Mouse (Mus musculus) thymus, adult 2 months (tissue): Measurements from ENCODE around the gene Katnbl1. TPM values are rescaled to one million over a fixed set of nuclear protein-coding genes. Genes with fewer than 3 reads are reported as not detected.
A peak's percentile ranks its signal among the peaks of the same experiment; 100 is the strongest.

Experiments
- DNase-seq: peaks from one replicate; pipeline ENCODE4 v3.0.0; 2021
- H3K27ac ChIP-seq: fragments of 200-500 bp; 2 replicates; pipeline ENCODE4 v1.5.1; 2012; ENCODE audit warnings: low read length, control low read depth; ENCODE audit not compliant: control insufficient read depth, insufficient read depth
- H3K27me3 ChIP-seq: fragments of 200-500 bp; 2 replicates; pipeline ENCODE4 v1.6.1; 2012; ENCODE audit warnings: mild to moderate bottlenecking, low read length, moderate library complexity, mixed read lengths; ENCODE audit not compliant: control insufficient read depth, insufficient read depth
- H3K36me3 ChIP-seq: fragments of 200-500 bp; 2 replicates; pipeline ENCODE4 v1.6.1; 2012; ENCODE audit warnings: mild to moderate bottlenecking, low read length, moderate library complexity; ENCODE audit not compliant: control insufficient read depth, insufficient read depth
- H3K4me1 ChIP-seq: fragments of 200-500 bp; replicated peaks from 2 replicates; pipeline ENCODE4 v1.6.1; 2012; ENCODE audit warnings: low read length; ENCODE audit not compliant: control insufficient read depth, insufficient read depth
- H3K4me3 ChIP-seq: fragments of 200-500 bp; 2 replicates; pipeline ENCODE4 v1.5.1; 2012; ENCODE audit warnings: mild to moderate bottlenecking, low read length, control low read depth, moderate library complexity; ENCODE audit not compliant: control insufficient read depth, insufficient read depth
- CTCF ChIP-seq: fragments of 200-500 bp; IDR thresholded peaks from 2 replicates; pipeline ENCODE4 v1.5.1; 2012; ENCODE audit warnings: mild to moderate bottlenecking, control low read depth, low read length, moderate library complexity, borderline replicate concordance; ENCODE audit not compliant: control insufficient read depth, poor library complexity, insufficient read depth; ENCODE audit errors: extremely low read depth
- POLR2A ChIP-seq: fragments of 200-500 bp; IDR thresholded peaks from 2 replicates; pipeline ENCODE4 v1.6.1; 2012; ENCODE audit warnings: mild to moderate bottlenecking, low read length, control low read depth, moderate library complexity; ENCODE audit not compliant: control insufficient read depth, poor library complexity, insufficient read depth; ENCODE audit errors: extremely low read depth
- WGBS: fragments of 180-500 bp; shearing (Covaris S2); methylation state at CpG from one replicate; pipeline ENCODE4 v1.1.7; 2018; 5-methylcytosine and 5-hydroxymethylcytosine counted together
- polyA plus RNA-seq: library from polyadenylated mRNA; depleted of rRNA; stranded (reverse); fragments of >200 nt; gene quantifications from 2 replicates; pipeline ENCODE4 v1.2.3, GENCODE M21; 2012; rRNA removed

Gene Katnbl1
- 2.3 and 2.6 TPM in 2 replicates for polyA plus RNA-seq

- under 1% methylated on average over 71 of the region's 72 CpGs for WGBS
- no peaks in the 10 kb centered on the region for H3K36me3 ChIP-seq
- no peak within 1 kb of the TSS for H3K27ac ChIP-seq
- TF ChIP-seq POLR2A, result peak; percentile 60; the same call in 1 of the 2 replicates
- peak; percentile 97 for TF ChIP-seq CTCF
- peak within 1 kb of the TSS; percentile 82 for H3K4me3 ChIP-seq
- H3K4me1 ChIP-seq, result peaks cover 4% of the 10 kb centered on the region; the same call in 1 of the 2 replicates
- H3K27me3 ChIP-seq, result no peaks in the 10 kb centered on the region
- peak; percentile 96 for DNase-seq
Measured at GRCm38 (mm10) chr2:112378973-112379898, at the start of gene Katnbl1. Katnbl1 (plus strand) TSS chr2:112379211.

- Histone ChIP-seq H3K27me3 (no peaks in the 10 kb centered on the region), H3K27ac (no peak overlapping the region), H3K4me3 (no peak overlapping the region), H3K36me3 (peaks cover 39% of the 10 kb centered on the region), H3K4me1 (no peaks in the 10 kb centered on the region)
- DNase-seq, result no peak
- WGBS, result 94% methylated on average over 4 of the region's 4 CpGs
- TF ChIP-seq POLR2A (no peak), CTCF (no peak)
Measured at GRCm38 (mm10) chr2:112332051-112332898, 46.7 kb upstream of the Katnbl1 start.

- DNase-seq, result no peak
- Histone ChIP-seq H3K27ac (no peak overlapping the region), H3K4me3 (no peak overlapping the region), H3K4me1 (no peaks in the 10 kb centered on the region), H3K36me3 (peaks cover 77% of the 10 kb centered on the region), H3K27me3 (no peaks in the 10 kb centered on the region)
- WGBS, result 98% methylated on average over 6 of the region's 6 CpGs
- no peak for TF ChIP-seq POLR2A
- TF ChIP-seq CTCF, result no peak
Measured at GRCm38 (mm10) chr2:112337211-112337610, 41.8 kb upstream of the Katnbl1 start.

- WGBS, result 94% methylated on average over 2 of the region's 2 CpGs
- H3K36me3 ChIP-seq, result peaks cover 73% of the 10 kb centered on the region
- no peak overlapping the region for H3K27ac ChIP-seq
- H3K4me1 ChIP-seq, result no peaks in the 10 kb centered on the region
- no peak overlapping the region for H3K4me3 ChIP-seq
- no peaks in the 10 kb centered on the region for H3K27me3 ChIP-seq
- TF ChIP-seq CTCF (no peak), POLR2A (no peak)
- DNase-seq, result peak; percentile 12
Measured at GRCm38 (mm10) chr2:112339736-112340135, 39.3 kb upstream of the Katnbl1 start.

- Histone ChIP-seq H3K4me1 (no peaks in the 10 kb centered on the region), H3K4me3 (no peak overlapping the region), H3K27ac (no peak overlapping the region), H3K36me3 (peaks cover 64% of the 10 kb centered on the region), H3K27me3 (no peaks in the 10 kb centered on the region)
- DNase-seq, result no peak
- WGBS, result 86% methylated on average over 3 of the region's 3 CpGs
- TF ChIP-seq POLR2A, result no peak
- no peak for TF ChIP-seq CTCF
Measured at GRCm38 (mm10) chr2:112341117-112341516, 37.9 kb upstream of the Katnbl1 start.

GRCm38 (mm10) chr2:112348246-112348645 lies 30.8 kb upstream of the Katnbl1 start:
- no peak for TF ChIP-seq CTCF
- TF ChIP-seq POLR2A, result no peak
- no peak overlapping the region for H3K4me3 ChIP-seq
- DNase-seq, result no peak
- no peak overlapping the region for H3K27ac ChIP-seq
- WGBS, result 93% methylated on average over 3 of the region's 3 CpGs
- no peaks in the 10 kb centered on the region for H3K27me3 ChIP-seq
- H3K4me1 ChIP-seq, result no peaks in the 10 kb centered on the region
- peaks cover 68% of the 10 kb centered on the region for H3K36me3 ChIP-seq
